In genomic region chr8:109737237-109738048, GRCm38 (mm10) we compare ENCODE assay signal across 8 mouse cellular contexts. TPM values are rescaled to one million over a fixed set of nuclear protein-coding genes. Genes with fewer than 3 reads are reported as not detected.
DNase-seq lines count a peak whose midpoint lies in the region; ATAC-seq and TF ChIP-seq lines count a peak whose summit lies in the region.

Gene Atxn1l (minus strand): TSS chr8:109737739.

- ATAC-seq in hindbrain, postnatal 0 days, result peak; percentile 91
- ATAC-seq in megakaryocyte, adult 5-6 weeks (ENCODE audit: poor library complexity, severe bottlenecking), result peak; percentile 98

- no peaks in the 10 kb centered on the region for H3K27me3 ChIP-seq in hindbrain, postnatal 0 days (ENCODE audit: insufficient read depth, low read length)

- H3K36me3 ChIP-seq in hindbrain, postnatal 0 days (ENCODE audit: insufficient read depth, low read length), result peaks cover 20% of the 10 kb centered on the region

- H3K4me2 ChIP-seq in hindbrain, postnatal 0 days (ENCODE audit: low read depth, low read length), result peak within 1 kb of the TSS; percentile 90

- peak within 1 kb of the TSS; percentile 92 for H3K27ac ChIP-seq in gastrocnemius, adult 2 months
- peak within 1 kb of the TSS; percentile 76 for H3K27ac ChIP-seq in hindbrain, postnatal 0 days
- H3K27ac ChIP-seq in left cerebral cortex, adult 2 months, result peak within 1 kb of the TSS; percentile 88

- no peaks in the 10 kb centered on the region for H3K9me3 ChIP-seq in hindbrain, postnatal 0 days (ENCODE audit: low read length)

- peak; percentile 85 for DNase-seq in WW6 (ENCODE audit: low read depth, low spot score)
- DNase-seq in cerebellum, postnatal 4 days (ENCODE audit: low spot score in 2 of 2), result peak; percentile 77 to 94
- DNase-seq in gastrocnemius, adult 2 months, result peak; percentile 91
- DNase-seq in hindbrain, postnatal 0 days (ENCODE audit: low spot score), result peak; percentile 92
- DNase-seq in left cerebral cortex, adult 2 months (ENCODE audit: extremely low spot score in 1 of 2, low spot score in 2 of 2), result peak; percentile 82
- DNase-seq in right cerebral cortex, adult 2 months (ENCODE audit: low spot score in 2 of 2), result peak; percentile 78 to 84
- DNase-seq in urinary bladder, postnatal 14 days (ENCODE audit: low spot score), result peak; percentile 87

- H3K4me3 ChIP-seq in gastrocnemius, adult 2 months, result peak within 1 kb of the TSS; percentile 93
- H3K4me3 ChIP-seq in hindbrain, postnatal 0 days (ENCODE audit: low read length), result peak within 1 kb of the TSS; percentile 100
- H3K4me3 ChIP-seq in left cerebral cortex, adult 2 months, result peak within 1 kb of the TSS; percentile 72

- WGBS in hindbrain, postnatal 0 days, result 2% methylated on average over 58 of the region's 59 CpGs

- 0 out of 2 replicates have a peak, but pooled peaks cover 4% of the 10 kb centered on the region for H3K4me1 ChIP-seq in hindbrain, postnatal 0 days (ENCODE audit: insufficient read depth, low read length)

- TF ChIP-seq CTCF in gastrocnemius, adult 2 months (IDR thresholded peaks at IDR 0.05), result peak; percentile 59
- TF ChIP-seq CTCF in hindbrain, postnatal 0 days (IDR thresholded peaks at IDR 0.05; ENCODE audit: low read depth), result peak; percentile 73
- TF ChIP-seq CTCF in left cerebral cortex, adult 2 months (IDR thresholded peaks at IDR 0.05), result peak; percentile 54

- H3K9ac ChIP-seq in hindbrain, postnatal 0 days (replicated peaks; ENCODE audit: low read length), result peak within 1 kb of the TSS; percentile 96

- intact Hi-C loops in gastrocnemius, adult 2 months (cut with DNase I), result no loop called here
- intact Hi-C loops in left cerebral cortex, adult 2 months (cut with DNase I), result no loop called here

RNA-seq across cellular contexts. Expression of gene Atxn1l, which starts in this region (rescaled TPM):
- 10 to 100 TPM; 20.4 to 21.9 TPM for total RNA-seq in gastrocnemius, adult 2 months (2021)
- 21.5 and 22.4 TPM in 2 replicates for total RNA-seq in hindbrain, postnatal 0 days (2014; rRNA removed)
- 2.7 and 3.9 TPM in 2 replicates for polyA plus RNA-seq in hindbrain, postnatal 0 days (2015; fragmentation: Nextera tagmentation; extraction: Ambion mirVana)
- 10 to 100 TPM; 34.8 to 39.1 TPM for total RNA-seq in left cerebral cortex, adult 2 months (2021)
- 14.5 and 15.0 TPM in 2 replicates for total RNA-seq in megakaryocyte, adult 5-6 weeks (2015)
- 17.7 and 21.3 TPM in 2 replicates for total RNA-seq in megakaryocyte, adult 5-6 weeks (2017)

Comparison
In these comparisons a context has a peak if more than half of its experiments do, and no peak if none do; other contexts are left out.
1. Peak in every context shown above with its lines: DNase-seq, ATAC-seq, H3K4me3 ChIP-seq and H3K27ac ChIP-seq.